Mouse (Mus musculus) forebrain, embryonic 16.5 days (tissue): ENCODE measurements around the gene Lrrc23. TPM values are rescaled to one million over a fixed set of nuclear protein-coding genes. Genes with fewer than 3 reads are reported as not detected.

Experiments
- ATAC-seq: fragments of 200-750 bp; cut with Nextera tagmentation; 2 replicates; pipeline ENCODE4 v1.8.0; 2017; ENCODE audit warnings: mild to moderate bottlenecking, moderate library complexity
- H3K27ac ChIP-seq: fragments of 300-500 bp; sonication (generic); 2 replicates; pipeline ENCODE4 v1.5.1; 2014; ENCODE audit warnings: low read length, control low read depth
- H3K27me3 ChIP-seq: fragments of 300-500 bp; sonication (generic); replicated peaks from 2 replicates; pipeline ENCODE4 v1.6.1; 2014; ENCODE audit warnings: low read length; ENCODE audit not compliant: control insufficient read depth, insufficient read depth
- H3K36me3 ChIP-seq: fragments of 300-500 bp; sonication (generic); 2 replicates; pipeline ENCODE4 v1.6.1; 2014; ENCODE audit not compliant: control insufficient read depth, insufficient read depth
- H3K4me1 ChIP-seq: fragments of 300-500 bp; sonication (generic); replicated peaks from 2 replicates; pipeline ENCODE4 v1.6.1; 2014; ENCODE audit warnings: low read length; ENCODE audit not compliant: control insufficient read depth, insufficient read depth
- H3K4me2 ChIP-seq: fragments of 300-500 bp; sonication (generic); 2 replicates; pipeline ENCODE4 v1.6.1; 2014; ENCODE audit warnings: mild to moderate bottlenecking, low read length, control low read depth
- H3K4me3 ChIP-seq: fragments of 300-500 bp; sonication (generic); replicated peaks from 2 replicates; pipeline ENCODE4 v1.5.1; 2014; ENCODE audit warnings: mild to moderate bottlenecking, low read length, control low read depth
- H3K9ac ChIP-seq: fragments of 300-500 bp; sonication (generic); replicated peaks from 2 replicates; pipeline ENCODE4 v1.6.1; 2014; ENCODE audit warnings: low read depth, low read length, control low read depth
- H3K9me3 ChIP-seq: fragments of 300-500 bp; sonication (generic); 2 replicates; pipeline ENCODE4 v1.6.1; 2016; ENCODE audit warnings: low read length; ENCODE audit not compliant: control insufficient read depth
- WGBS: fragments of 180-500 bp; shearing (Covaris S2); extraction: QIAGEN DNeasy Blood & Tissue Kit; methylation state at CpG from one replicate; pipeline ENCODE4 v1.1.7; 2014; 5-methylcytosine and 5-hydroxymethylcytosine counted together
- polyA plus RNA-seq: library from polyadenylated mRNA; unstranded; fragments of >200 nt; fragmentation: Nextera tagmentation; extraction: Ambion mirVana; gene quantifications from 2 replicates; pipeline ENCODE4 v1.2.1, GENCODE M21; 2015

Gene Lrrc23
- polyA plus RNA-seq, 1 experiment from 2014 or later = 2.5 TPM

- no peak overlapping the region for H3K9ac ChIP-seq
- ATAC-seq = no peak
Observed at GRCm38 (mm10) chr6:124759259-124759658, 20.3 kb downstream of the Lrrc23 start.

GRCm38 (mm10) chr6:124758849-124759232 lies 20.7 kb downstream of the Lrrc23 start:
- Histone ChIP-seq H3K27ac (peak overlapping the region; percentile 95), H3K4me2 (no peak overlapping the region), H3K27me3 (no peaks in the 10 kb centered on the region), H3K9me3 (no peaks in the 10 kb centered on the region), H3K9ac (no peak overlapping the region), H3K4me1 (peaks cover 37% of the 10 kb centered on the region), H3K4me3 (no peak overlapping the region), H3K36me3 (no peaks in the 10 kb centered on the region)
- 48% methylated on average over 2 of the region's 2 CpGs for WGBS
- ATAC-seq = no peak

More at GRCm38 (mm10) chr6:124759259-124759658, 20.3 kb downstream of the Lrrc23 start:
- no peak overlapping the region for H3K4me3 ChIP-seq
- peak overlapping the region; percentile 95 for H3K27ac ChIP-seq
- whole genome bisulfite sequencing = 2% methylated on average over 5 of the region's 5 CpGs
- no peaks in the 10 kb centered on the region for H3K27me3 ChIP-seq
- no peaks in the 10 kb centered on the region for H3K9me3 ChIP-seq
- H3K4me2 ChIP-seq = no peak overlapping the region
- no peaks in the 10 kb centered on the region for H3K36me3 ChIP-seq
- H3K4me1 ChIP-seq = peaks cover 34% of the 10 kb centered on the region

- WGBS = 20% methylated on average over 5 of the region's 5 CpGs
Observed at GRCm38 (mm10) chr6:124757909-124758848, 21.3 kb downstream of the Lrrc23 start.

GRCm38 (mm10) chr6:124757351-124757880 lies 22.1 kb downstream of the Lrrc23 start:
- Histone ChIP-seq H3K36me3 (no peaks in the 10 kb centered on the region), H3K9ac (peak overlapping the region; percentile 82), H3K4me3 (peak overlapping the region; percentile 64), H3K9me3 (no peaks in the 10 kb centered on the region), H3K27me3 (no peaks in the 10 kb centered on the region), H3K4me2 (peak overlapping the region; percentile 54), H3K27ac (peak overlapping the region; percentile 95), H3K4me1 (peaks cover 43% of the 10 kb centered on the region)
- ATAC-seq = no peak
- 5% methylated on average over 5 of the region's 5 CpGs for WGBS

More at GRCm38 (mm10) chr6:124757909-124758848, 21.3 kb downstream of the Lrrc23 start:
- peak; percentile 27 for ATAC-seq
- Histone ChIP-seq H3K9ac (peak overlapping the region; percentile 82), H3K27ac (peak overlapping the region; percentile 95), H3K4me3 (peak overlapping the region; percentile 64), H3K4me1 (peaks cover 43% of the 10 kb centered on the region), H3K9me3 (no peaks in the 10 kb centered on the region), H3K36me3 (no peaks in the 10 kb centered on the region), H3K27me3 (no peaks in the 10 kb centered on the region), H3K4me2 (peak overlapping the region; percentile 54)

- Histone ChIP-seq H3K4me1 (peaks cover 43% of the 10 kb centered on the region), H3K4me2 (peak overlapping the region; percentile 54)
- peak; percentile 72 for ATAC-seq
Observed at GRCm38 (mm10) chr6:124756652-124757350, 22.7 kb downstream of the Lrrc23 start.

GRCm38 (mm10) chr6:124755831-124756595 lies 23.5 kb downstream of the Lrrc23 start, which contains the start of the genes Gm45234 and Atn1:
Gene Gm45234 (minus strand): TSS chr6:124756021.
Gene Atn1 (minus strand): TSS chr6:124756524.
- ATAC-seq = peak; percentile 57
- peaks cover 43% of the 10 kb centered on the region for H3K4me1 ChIP-seq
- H3K9me3 ChIP-seq = no peaks in the 10 kb centered on the region

More at GRCm38 (mm10) chr6:124756652-124757350, 22.7 kb downstream of the Lrrc23 start:
- WGBS = 1% methylated on average over 47 of the region's 54 CpGs
- no peaks in the 10 kb centered on the region for H3K36me3 ChIP-seq
- H3K9ac ChIP-seq = peak overlapping the region; percentile 82
- peak overlapping the region; percentile 64 for H3K4me3 ChIP-seq
- H3K9me3 ChIP-seq = no peaks in the 10 kb centered on the region
- H3K27me3 ChIP-seq = no peaks in the 10 kb centered on the region
- peak overlapping the region; percentile 95 for H3K27ac ChIP-seq

GRCm38 (mm10) chr6:124755306-124755705 lies 24.2 kb downstream of the Lrrc23 start:
- Histone ChIP-seq H3K4me1 (peaks cover 43% of the 10 kb centered on the region), H3K4me3 (peak overlapping the region; percentile 64), H3K9me3 (no peaks in the 10 kb centered on the region), H3K27me3 (no peaks in the 10 kb centered on the region), H3K9ac (peak overlapping the region; percentile 82), H3K27ac (peak overlapping the region; percentile 95), H3K4me2 (peak overlapping the region; percentile 57), H3K36me3 (no peaks in the 10 kb centered on the region)
- no peak for ATAC-seq
- WGBS = 0% methylated on average over 3 of the region's 3 CpGs

More at GRCm38 (mm10) chr6:124755831-124756595, 23.5 kb downstream of the Lrrc23 start, which contains the start of the genes Gm45234 and Atn1:
- Histone ChIP-seq H3K4me3 (peak within 1 kb of the TSS; percentile 64), H3K9ac (peak within 1 kb of the TSS; percentile 82), H3K27me3 (no peaks in the 10 kb centered on the region), H3K27ac (peak within 1 kb of the TSS; percentile 95), H3K4me2 (peak within 1 kb of the TSS; percentile 57), H3K36me3 (no peaks in the 10 kb centered on the region)
- 0% methylated on average over 36 of the region's 100 CpGs for WGBS

- no peak overlapping the region for H3K4me2 ChIP-seq
- peaks cover 40% of the 10 kb centered on the region for H3K4me1 ChIP-seq
- H3K9ac ChIP-seq = no peak overlapping the region
- no peak for ATAC-seq
- H3K27me3 ChIP-seq = no peaks in the 10 kb centered on the region
- no peak overlapping the region for H3K27ac ChIP-seq
- H3K9me3 ChIP-seq = no peaks in the 10 kb centered on the region
- H3K36me3 ChIP-seq = 0 out of 2 replicates have a peak, but pooled peaks cover 3% of the 10 kb centered on the region
- H3K4me3 ChIP-seq = no peak overlapping the region
- 95% methylated on average over 2 of the region's 2 CpGs for WGBS
Observed at GRCm38 (mm10) chr6:124753861-124754260, 25.7 kb downstream of the Lrrc23 start.
